Mouse (Mus musculus): ENCODE measurements around the gene Rbfox3. TPM values are rescaled to one million over a fixed set of nuclear protein-coding genes. Genes with fewer than 3 reads are reported as not detected.

Gene Rbfox3
- polyA plus RNA-seq, 1 experiment, result not detected

GRCm38 (mm10) chr11:118724423-118724822 lies 187.0 kb downstream of the Rbfox3 start:
- H3K4me1 ChIP-seq (ENCODE audit: control insufficient read depth, insufficient read depth, low read length), result no peaks in the 10 kb centered on the region
- no peak overlapping the region for H3K4me3 ChIP-seq (ENCODE audit: insufficient read depth, low read length)
- TF ChIP-seq CTCF (IDR thresholded peaks at IDR 0.05; ENCODE audit: low read depth, low read length) (no peak), POLR2A (IDR thresholded peaks at IDR 0.05; ENCODE audit: borderline replicate concordance, low read depth, low read length) (no peak)
- H3K27ac ChIP-seq (ENCODE audit: insufficient read depth, low read depth, low read length), result no peak overlapping the region

- Histone ChIP-seq H3K27ac (ENCODE audit: insufficient read depth, low read depth, low read length) (no peak overlapping the region), H3K4me1 (ENCODE audit: control insufficient read depth, insufficient read depth, low read length) (no peaks in the 10 kb centered on the region), H3K4me3 (ENCODE audit: insufficient read depth, low read length) (no peak overlapping the region)
- TF ChIP-seq CTCF (IDR thresholded peaks at IDR 0.05; ENCODE audit: low read depth, low read length) (no peak), POLR2A (IDR thresholded peaks at IDR 0.05; ENCODE audit: borderline replicate concordance, low read depth, low read length) (no peak)
These were observed 188.2 kb downstream of the Rbfox3 start for GRCm38 (mm10) chr11:118723166-118723565.

GRCm38 (mm10) chr11:118721898-118722297 lies 189.5 kb downstream of the Rbfox3 start:
- no peak overlapping the region for H3K27ac ChIP-seq (ENCODE audit: insufficient read depth, low read depth, low read length)
- H3K4me1 ChIP-seq (ENCODE audit: control insufficient read depth, insufficient read depth, low read length), result no peaks in the 10 kb centered on the region
- H3K4me3 ChIP-seq (ENCODE audit: insufficient read depth, low read length), result no peak overlapping the region
- TF ChIP-seq CTCF (IDR thresholded peaks at IDR 0.05; ENCODE audit: low read depth, low read length) (no peak), POLR2A (IDR thresholded peaks at IDR 0.05; ENCODE audit: borderline replicate concordance, low read depth, low read length) (no peak)

GRCm38 (mm10) chr11:118714601-118715524 lies 196.5 kb downstream of the Rbfox3 start:
- Histone ChIP-seq H3K27ac (ENCODE audit: insufficient read depth, low read depth, low read length) (no peak overlapping the region), H3K4me3 (ENCODE audit: insufficient read depth, low read length) (no peak overlapping the region), H3K4me1 (ENCODE audit: control insufficient read depth, insufficient read depth, low read length) (no peaks in the 10 kb centered on the region)
- no peak for TF ChIP-seq POLR2A (IDR thresholded peaks at IDR 0.05; ENCODE audit: borderline replicate concordance, low read depth, low read length)
- TF ChIP-seq CTCF (IDR thresholded peaks at IDR 0.05; ENCODE audit: low read depth, low read length), result no peak

- no peak overlapping the region for H3K4me3 ChIP-seq (ENCODE audit: insufficient read depth, low read length)
- H3K4me1 ChIP-seq (ENCODE audit: control insufficient read depth, insufficient read depth, low read length), result no peaks in the 10 kb centered on the region
- TF ChIP-seq POLR2A (IDR thresholded peaks at IDR 0.05; ENCODE audit: borderline replicate concordance, low read depth, low read length), result no peak
- no peak for TF ChIP-seq CTCF (IDR thresholded peaks at IDR 0.05; ENCODE audit: low read depth, low read length)
- H3K27ac ChIP-seq (ENCODE audit: insufficient read depth, low read depth, low read length), result no peak overlapping the region
These were observed 198.6 kb downstream of the Rbfox3 start for GRCm38 (mm10) chr11:118712761-118713160.

- TF ChIP-seq CTCF (IDR thresholded peaks at IDR 0.05; ENCODE audit: low read depth, low read length) (no peak), POLR2A (IDR thresholded peaks at IDR 0.05; ENCODE audit: borderline replicate concordance, low read depth, low read length) (no peak)
- H3K4me1 ChIP-seq (ENCODE audit: control insufficient read depth, insufficient read depth, low read length), result no peaks in the 10 kb centered on the region
- no peak overlapping the region for H3K4me3 ChIP-seq (ENCODE audit: insufficient read depth, low read length)
- H3K27ac ChIP-seq (ENCODE audit: insufficient read depth, low read depth, low read length), result no peak overlapping the region
These were observed 199.3 kb downstream of the Rbfox3 start for GRCm38 (mm10) chr11:118712058-118712457.

GRCm38 (mm10) chr11:118710035-118710434 lies 201.4 kb downstream of the Rbfox3 start:
- TF ChIP-seq POLR2A (IDR thresholded peaks at IDR 0.05; ENCODE audit: borderline replicate concordance, low read depth, low read length) (no peak), CTCF (IDR thresholded peaks at IDR 0.05; ENCODE audit: low read depth, low read length) (no peak)
- no peaks in the 10 kb centered on the region for H3K4me1 ChIP-seq (ENCODE audit: control insufficient read depth, insufficient read depth, low read length)
- H3K4me3 ChIP-seq (ENCODE audit: insufficient read depth, low read length), result no peak overlapping the region
- no peak overlapping the region for H3K27ac ChIP-seq (ENCODE audit: insufficient read depth, low read depth, low read length)

GRCm38 (mm10) chr11:118696226-118696930 lies 215.0 kb downstream of the Rbfox3 start:
- H3K4me3 ChIP-seq (ENCODE audit: insufficient read depth, low read length), result no peak overlapping the region
- no peak overlapping the region for H3K27ac ChIP-seq (ENCODE audit: insufficient read depth, low read depth, low read length)
- no peaks in the 10 kb centered on the region for H3K4me1 ChIP-seq (ENCODE audit: control insufficient read depth, insufficient read depth, low read length)
- TF ChIP-seq CTCF (IDR thresholded peaks at IDR 0.05; ENCODE audit: low read depth, low read length), result no peak
- TF ChIP-seq POLR2A (IDR thresholded peaks at IDR 0.05; ENCODE audit: borderline replicate concordance, low read depth, low read length), result no peak

- no peak overlapping the region for H3K4me3 ChIP-seq (ENCODE audit: insufficient read depth, low read length)
- no peak overlapping the region for H3K27ac ChIP-seq (ENCODE audit: insufficient read depth, low read depth, low read length)
- no peaks in the 10 kb centered on the region for H3K4me1 ChIP-seq (ENCODE audit: control insufficient read depth, insufficient read depth, low read length)
- TF ChIP-seq CTCF (IDR thresholded peaks at IDR 0.05; ENCODE audit: low read depth, low read length) (no peak), POLR2A (IDR thresholded peaks at IDR 0.05; ENCODE audit: borderline replicate concordance, low read depth, low read length) (no peak)
These were observed 218.1 kb downstream of the Rbfox3 start for GRCm38 (mm10) chr11:118693276-118693675.

- Histone ChIP-seq H3K4me3 (ENCODE audit: insufficient read depth, low read length) (no peak overlapping the region), H3K27ac (ENCODE audit: insufficient read depth, low read depth, low read length) (no peak overlapping the region)
- TF ChIP-seq POLR2A (IDR thresholded peaks at IDR 0.05; ENCODE audit: borderline replicate concordance, low read depth, low read length) (no peak), CTCF (IDR thresholded peaks at IDR 0.05; ENCODE audit: low read depth, low read length) (no peak)
These were observed 221.1 kb downstream of the Rbfox3 start for GRCm38 (mm10) chr11:118690262-118690661.

More at GRCm38 (mm10) chr11:118690262-118690661, 221.1 kb downstream of the Rbfox3 start:
- H3K4me1 ChIP-seq (ENCODE audit: control insufficient read depth, insufficient read depth, low read length), result no peaks in the 10 kb centered on the region

All from bone marrow macrophage, adult 2 months (primary cell).